Mouse (Mus musculus) lung, postnatal 14 days (tissue): ENCODE measurements around the gene Tfrc.
A peak's percentile ranks its signal among the peaks of the same experiment; 100 is the strongest.
"Not testable (repeated sequence)": the region's sequence is repeated elsewhere in the genome, so short reads cannot be mapped to it uniquely, and the experiment has no call there.

Experiments used
- DNase-seq: peaks from one replicate; pipeline ENCODE4 v3.0.0; 2021

The Tfrc gene

DNA sequence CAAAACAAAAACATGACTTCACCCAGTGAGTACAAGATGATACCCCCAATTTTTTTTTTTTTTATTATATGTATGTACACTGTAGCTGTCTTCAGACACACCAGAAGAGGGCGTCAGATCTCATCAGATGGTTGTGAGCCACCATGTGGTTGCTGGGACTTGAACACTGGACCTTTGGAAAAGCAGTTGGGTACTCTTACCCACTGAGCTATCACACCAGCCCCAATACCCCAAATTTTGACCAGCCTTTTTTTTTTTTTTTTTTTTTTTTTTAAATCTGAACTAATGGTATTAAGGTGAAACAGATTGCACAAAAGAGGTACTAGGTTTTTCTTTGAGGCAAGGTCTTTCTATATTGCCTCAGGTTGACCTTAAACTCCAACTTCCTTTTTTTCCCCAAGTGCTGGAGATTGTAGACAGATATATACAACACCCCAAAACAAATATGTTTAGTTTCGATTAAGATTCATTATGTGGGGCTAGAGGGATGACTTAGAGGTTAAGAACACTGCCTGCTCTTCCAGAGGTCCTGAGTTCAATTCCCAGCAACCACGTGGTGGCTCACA, 4.6 kb downstream of the Tfrc start:
- no peak for DNase-seq

DNA sequence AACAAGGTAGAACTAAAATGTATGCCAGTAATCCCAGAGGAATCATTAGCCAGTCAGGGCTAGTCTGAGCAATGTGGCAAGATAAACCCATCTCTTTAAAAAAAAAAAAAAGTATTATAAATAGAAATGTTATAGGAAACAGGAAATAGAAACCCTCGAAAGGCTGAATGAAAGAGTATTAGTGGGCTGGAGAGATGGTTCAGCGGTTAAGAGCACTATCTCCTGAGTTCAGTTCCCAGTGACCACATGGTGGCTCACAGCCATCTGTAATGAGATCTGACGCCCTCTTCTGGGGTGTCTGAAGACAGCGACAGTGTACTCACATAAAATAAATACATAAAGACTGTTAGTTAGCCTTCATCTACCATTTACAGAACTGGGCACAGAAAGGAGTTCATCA, 5.3 kb downstream of the Tfrc start:
- no peak for DNase-seq

DNA sequence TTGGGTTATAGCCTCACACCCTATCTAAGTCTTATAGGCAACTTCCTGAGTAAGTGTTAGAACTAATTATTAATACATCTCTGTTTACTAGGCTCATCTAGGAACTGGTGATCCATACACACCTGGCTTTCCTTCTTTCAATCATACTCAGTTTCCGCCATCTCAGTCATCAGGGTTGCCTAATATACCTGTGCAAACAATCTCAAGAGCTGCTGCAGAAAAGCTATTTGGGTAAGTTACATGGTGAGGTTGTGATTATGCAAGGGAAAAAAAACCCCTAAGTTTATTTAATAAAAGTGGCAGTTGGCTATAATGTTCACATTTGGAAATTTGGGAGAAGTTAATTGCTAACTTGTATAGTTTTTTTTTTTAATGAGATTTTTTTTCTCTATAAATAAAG, 10.2 kb downstream of the Tfrc start:
- DNase-seq: no peak

DNA sequence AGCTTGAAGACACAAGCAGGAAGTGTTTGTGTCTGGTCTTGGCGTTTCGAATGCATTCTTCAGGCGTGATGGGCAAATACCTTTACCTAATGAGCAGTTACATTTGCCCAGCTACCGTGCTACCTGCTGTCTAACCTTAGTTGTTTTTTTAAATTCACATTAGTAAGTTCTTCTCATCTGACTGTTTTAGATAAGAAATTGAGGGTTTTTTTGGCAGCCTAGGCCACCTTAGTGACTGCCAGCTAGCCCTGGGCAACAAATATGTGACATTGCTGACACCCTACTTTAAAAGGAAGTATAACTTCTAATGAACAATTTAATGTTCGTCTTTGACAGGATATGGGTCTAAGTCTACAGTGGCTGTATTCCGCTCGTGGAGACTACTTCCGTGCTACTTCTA, 19.4 kb downstream of the Tfrc start:
- DNase-seq: no peak

DNA sequence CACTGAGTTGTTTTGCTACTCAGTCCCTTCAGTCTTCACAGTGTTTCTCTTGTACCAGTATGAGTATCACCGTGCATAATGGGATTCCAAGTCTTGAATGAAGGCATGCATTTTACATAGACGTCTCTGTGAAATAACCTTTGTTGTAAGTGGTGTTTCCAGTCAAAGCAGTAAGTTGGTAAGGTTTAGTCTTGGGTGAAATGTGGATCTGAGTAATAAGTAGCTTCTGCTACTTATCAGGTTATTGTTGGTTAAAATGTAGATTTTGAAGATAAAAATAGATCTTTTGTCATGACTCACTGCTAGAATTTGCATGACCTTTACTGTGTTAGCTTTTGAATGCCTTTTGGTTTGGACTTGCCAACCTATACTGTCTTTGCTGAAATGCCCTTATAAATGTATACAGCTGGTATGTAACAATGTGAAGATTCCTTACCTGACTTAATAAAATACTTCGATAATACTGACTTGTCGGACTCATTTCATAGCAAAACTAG, 23.7 kb downstream of the Tfrc start:
- no peak for DNase-seq

DNA sequence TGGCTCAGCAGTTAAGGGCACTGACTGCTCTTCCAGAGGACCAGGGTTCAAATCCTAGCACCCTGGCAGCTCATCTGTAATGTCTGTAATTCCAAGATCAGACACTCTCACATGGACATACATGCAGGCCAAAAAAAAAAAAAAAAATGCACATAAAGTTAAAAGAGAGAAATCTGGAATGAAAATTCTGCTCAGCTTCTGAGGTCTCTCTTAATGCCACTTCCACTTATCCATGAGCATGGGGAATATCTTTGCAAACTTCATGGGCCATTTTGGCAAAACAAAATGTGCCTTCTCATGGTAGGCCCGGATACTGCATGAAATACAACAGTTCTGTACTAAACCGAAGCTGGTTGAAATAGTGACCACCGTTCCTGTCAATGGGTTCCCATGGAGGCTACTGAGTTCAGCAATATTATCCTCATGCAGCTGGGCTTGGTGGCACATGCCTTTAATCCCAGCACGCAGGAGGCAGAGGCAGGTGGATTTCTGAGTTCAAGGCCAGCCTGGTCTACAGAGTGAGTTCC, 24.8 kb downstream of the Tfrc start:
- no peak for DNase-seq

DNA sequence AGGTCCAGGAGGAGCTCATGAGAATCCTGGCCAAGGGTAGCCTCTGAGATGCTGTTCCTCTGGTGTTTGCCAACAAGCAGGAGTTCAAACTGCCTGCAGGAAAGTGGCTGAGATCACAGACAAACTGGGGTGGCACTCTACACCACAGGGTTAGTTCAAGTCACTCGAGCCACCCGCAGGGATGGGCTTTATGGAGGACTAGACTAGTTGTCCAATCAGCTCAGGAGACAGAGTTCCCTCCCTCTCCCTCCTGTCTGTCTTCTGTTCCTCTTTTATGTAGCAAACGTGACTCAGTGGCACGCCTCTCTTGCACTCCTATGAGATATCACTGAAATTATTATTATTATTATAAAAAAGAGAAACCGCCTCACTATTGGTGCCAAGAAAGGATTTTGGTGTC, 25.5 kb downstream of the Tfrc start:
- DNase-seq: no peak

DNA sequence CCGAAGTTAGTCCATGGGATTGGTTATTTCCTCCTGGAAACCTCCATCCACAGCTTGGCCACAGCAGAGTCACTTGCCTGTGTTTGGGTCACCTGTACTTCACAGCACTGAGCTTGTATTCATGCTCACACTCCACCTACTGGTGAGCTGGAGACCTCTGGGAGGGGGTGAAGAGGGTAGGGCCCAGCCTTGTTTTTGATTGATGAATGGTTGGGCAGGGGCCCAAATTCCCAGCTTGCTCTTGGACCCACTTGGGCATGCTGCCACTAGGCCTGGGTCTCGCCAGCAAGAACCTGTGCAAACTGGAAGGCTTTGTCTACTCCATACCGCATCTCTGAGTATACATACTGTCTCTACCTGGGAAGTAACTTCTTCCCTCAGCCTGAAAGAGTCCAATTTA, 26.6 kb downstream of the Tfrc start:
- no peak for DNase-seq

DNA sequence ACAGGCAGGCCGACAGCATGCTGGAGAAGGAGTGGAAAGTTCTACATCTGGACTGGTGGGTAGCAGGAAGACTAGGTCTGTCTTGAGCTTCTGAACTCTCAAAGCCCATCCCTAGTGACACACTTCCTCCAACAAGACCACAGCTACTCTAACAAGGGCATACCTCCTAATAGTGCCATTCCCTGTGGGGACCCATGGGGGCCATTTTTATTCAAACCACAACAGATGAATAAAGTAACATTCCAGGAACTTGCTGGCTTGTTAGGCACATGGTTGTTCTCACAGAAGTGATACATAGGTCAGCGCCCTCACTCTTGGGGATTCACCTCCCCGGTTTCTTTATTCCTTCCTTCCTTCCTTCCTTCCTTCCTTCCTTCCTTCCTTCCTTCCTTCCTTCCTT, 27.6 kb downstream of the Tfrc start:
- no peak for DNase-seq

DNA sequence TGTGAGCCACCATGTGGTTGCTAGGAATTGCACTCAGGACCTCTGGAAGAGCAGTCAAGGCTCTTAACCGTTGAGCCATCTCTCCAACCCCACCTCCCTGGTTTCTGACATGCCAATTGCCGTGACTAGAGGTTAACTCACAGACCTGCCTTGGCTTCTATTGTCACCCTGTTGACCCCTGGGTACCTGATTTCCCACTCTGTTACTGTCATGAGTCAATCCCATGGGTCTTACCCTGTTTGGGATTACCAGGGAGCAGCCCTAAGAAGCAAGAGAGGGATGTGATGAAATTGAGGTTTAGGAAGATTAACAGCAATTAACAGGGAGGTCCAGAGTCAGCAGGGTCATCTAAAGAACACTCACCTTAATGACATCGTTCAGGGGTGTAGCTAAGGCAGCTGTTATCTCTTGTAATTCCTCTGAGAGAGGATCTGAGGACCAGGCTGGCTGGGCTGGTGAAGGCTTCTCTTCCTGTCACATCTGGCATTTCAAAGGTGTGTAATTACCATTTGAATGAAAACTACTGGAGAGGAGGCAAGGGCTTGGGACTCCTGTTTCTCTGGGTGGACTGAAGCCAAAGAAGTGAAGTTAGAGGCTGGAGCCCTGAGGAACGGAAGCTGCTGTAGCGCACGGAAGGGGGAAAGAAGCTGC, 28.3 kb downstream of the Tfrc start:
- DNase-seq: no peak

DNA sequence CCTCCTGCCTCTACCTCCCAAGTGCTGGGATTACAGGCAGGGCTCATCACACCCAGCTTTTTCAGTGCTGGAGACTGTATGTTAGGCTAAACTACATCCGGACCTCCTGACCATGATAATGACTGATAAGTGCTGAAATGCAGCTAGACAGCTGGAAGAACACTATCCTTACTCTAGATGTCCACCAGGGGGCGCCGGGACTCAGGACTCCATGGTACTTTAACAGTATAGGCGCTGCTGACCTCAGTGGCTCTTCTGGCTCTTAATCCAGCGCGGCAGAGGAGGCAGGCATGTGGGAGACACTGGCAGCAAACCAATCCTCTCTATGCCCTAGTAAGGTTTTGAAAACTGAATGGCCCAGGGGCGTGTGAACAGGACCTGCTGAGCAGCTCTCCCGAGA, 29.8 kb downstream of the Tfrc start:
- DNase-seq: peak; percentile 92

DNA sequence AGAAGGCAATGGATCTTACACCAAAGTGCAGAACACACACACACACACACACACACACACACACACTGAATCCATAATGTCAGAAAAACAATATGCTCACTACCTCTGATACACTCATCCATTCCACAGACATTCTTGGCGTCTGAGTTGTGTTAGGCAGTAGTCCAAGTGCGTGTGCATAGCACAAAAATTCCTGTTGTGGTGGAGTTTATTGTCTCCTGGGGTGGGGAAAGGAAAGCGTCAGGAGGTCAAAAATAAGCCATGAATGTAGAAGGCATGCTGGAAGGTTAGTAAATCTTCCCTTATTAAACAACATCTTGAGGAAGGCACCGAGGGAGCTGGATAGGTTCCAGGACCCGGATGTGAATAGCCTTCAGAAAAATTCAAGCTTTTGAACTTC, 31.4 kb downstream of the Tfrc start:
- no peak for DNase-seq

DNA sequence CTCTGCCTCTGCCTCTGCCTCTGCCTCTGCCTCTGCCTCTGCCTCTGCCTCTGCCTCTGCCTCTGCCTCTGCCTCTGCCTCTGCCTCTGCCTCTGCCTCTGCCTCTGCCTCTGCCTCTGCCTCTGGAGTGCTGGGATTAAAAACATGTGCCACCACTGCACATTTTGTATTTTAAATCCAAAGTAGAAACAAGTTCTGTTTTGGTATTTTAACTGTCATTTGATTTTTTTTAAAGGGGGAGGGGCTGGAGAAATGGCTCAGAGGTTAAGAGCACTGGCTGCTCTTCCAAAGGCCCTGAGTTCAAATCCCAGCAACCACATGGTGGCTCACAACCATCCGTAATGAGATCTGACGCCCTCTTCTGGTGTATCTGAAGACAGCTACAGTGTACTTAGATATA, 32.0 kb downstream of the Tfrc start:
- DNase-seq: not testable (repeated sequence)

DNA sequence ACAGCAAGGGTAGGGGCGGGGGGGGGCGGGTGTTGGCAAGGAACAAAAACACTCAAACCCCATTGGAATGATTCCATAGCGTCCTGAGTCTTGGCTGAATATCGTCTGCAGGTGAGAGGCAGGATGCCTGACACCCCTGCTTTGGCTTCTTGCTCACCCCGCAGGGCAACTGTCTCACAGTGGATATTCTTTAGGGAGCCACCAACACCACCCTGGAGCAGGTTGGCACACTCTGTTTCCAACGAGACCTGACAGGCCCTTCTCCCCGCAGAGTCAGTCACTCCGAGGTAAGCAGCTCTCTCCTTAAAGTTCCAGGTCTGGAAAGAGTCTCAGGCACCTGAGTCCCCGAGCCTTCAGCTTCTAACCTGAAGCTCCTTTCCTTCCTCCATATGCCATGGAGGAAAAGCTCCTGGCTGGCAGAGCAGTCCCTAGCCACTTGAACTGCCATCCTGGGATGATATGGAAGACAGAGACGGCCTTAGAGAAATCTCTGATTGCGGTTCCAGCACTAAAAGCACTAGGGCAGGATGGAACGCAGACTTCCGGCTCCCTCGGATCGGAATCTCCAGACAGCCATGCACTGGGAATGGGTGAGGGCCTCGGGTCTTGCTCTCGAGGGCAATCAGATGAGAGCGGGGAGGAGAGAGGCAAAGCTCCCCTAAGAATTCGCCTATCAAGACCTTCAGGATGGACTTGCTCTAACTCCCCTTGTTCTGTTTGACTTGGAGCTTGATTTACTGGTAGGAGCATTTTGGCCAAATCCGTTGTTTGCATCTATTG, 32.9 kb downstream of the Tfrc start:
- DNase-seq: no peak

DNA sequence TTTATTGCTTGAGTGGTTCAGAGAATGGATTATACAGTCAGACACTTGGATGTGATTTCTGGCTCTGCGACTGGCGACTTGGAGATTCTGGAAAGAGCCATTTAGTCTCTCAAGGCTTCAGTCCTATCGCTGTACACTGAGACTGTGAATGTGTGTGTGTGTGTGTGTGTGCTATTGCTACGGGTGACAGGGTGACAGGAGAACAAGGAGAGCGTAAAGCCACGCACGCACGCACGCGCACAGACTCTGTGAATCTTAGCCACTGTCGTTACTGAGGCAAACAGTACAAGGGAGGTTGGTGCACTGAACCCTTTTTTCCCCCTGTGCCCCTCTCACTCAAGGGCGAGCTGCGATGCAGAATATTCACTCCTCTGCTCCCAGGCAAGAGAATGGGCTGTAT, 33.6 kb downstream of the Tfrc start:
- DNase-seq: no peak

DNA sequence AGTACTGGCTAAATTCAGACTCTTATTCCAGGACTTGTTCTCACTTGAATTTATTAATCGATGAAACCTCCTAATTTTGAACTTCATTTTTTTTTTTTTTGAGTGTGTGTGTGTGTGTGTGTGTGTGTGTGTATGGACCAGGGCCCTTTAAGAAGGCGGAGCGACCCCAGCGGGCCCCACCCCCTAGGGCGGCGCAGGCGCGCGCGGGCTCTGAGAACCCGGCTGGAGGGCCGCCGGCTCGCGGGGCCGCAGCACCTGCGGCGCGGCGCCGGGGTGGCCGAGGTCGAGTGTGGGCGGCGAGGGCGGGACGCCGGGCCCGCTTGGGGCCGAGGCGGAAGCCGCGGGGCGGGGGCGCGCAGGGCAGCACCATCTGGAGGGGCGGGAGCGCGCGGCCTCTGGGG, 34.9 kb downstream of the Tfrc start, which contains the start of gene Tnk2:
Gene Tnk2 (plus strand): TSS at position 214 of the 401 bp plus-strand sequence.
- peak; percentile 89 for DNase-seq

DNA sequence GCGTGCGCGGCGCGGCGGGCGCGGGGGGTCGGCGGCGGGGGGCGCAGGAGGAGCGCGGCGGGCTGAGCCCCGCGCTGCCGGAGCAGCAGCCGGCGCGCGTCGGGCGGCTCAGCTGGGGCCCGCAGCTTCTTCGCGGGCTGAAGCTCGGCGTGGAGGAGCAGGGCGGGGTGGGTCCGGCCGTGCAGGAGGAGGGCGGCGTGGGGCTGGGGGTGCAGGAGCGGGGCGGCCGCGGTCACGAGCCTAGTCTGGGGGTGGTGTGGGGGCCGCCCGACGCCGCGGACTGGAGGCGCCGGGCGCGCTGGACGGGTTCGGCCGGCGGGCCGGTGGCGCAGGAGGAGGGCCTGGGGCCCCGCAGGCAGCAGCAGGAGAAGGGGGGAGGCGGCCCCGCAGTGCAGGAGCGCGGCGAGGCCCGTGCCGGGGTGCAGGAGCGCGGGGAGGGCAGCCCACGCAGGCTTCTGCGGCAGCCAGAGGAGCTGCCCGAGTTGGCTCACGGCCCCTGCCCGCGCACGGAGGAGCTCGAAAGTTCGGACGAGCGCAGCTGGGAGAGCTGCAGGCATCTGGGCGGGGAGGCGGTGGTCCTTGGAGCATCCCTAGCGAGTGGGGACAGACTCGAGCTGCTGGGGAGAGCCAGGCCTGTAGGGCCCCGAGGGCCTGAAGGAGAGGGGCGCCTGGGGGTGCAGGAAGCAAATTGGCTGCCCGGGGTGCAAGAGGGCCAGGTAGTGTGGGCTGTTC, 35.5 kb downstream of the Tfrc start:
- DNase-seq: peak; percentile 45

DNA sequence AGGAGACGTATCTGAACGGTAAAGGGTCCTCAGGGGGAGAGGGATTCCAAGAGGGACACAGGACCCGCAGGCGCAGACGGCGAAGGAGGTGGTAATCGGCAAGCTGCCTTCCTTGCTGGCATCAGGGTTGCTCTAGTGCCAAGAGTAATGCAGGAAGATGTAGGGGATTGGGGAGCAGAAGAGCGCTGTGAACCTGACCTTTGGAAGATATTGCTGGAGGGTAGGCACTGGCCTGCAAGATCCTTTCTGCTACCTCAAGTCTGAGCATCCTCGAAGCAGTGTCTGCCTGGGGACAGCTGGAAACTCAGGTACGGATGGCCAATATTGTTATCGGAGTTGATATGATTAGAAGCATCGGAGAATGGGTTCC, 36.1 kb downstream of the Tfrc start:
- no peak for DNase-seq

DNA sequence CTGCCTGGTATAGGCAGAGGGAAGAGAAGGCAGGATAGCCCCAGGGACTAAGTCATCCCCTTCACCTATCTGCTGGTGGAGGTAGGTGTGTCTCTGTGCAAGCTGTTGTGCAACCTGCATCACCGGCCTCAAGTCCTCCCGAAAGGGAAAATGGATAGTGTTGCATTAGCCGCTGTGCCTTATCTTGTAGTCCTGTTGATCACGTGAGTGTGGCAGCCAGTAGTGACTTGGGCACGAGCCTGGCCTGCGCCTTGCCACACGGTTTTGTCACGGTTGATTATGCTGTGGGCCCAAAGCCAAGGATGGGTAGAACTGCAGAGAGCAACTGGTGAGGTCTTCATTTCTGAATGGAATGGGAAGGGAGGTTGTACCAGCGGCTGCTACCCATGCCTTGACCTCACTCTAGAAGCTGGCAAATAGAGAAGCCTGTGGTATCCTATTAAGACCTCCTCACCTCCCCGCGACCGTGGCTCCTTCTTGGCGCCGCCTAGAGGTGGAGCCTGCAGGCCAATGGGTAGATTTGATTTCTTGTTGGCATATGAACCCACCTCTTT, 36.7 kb downstream of the Tfrc start:
- peak; percentile 59 for DNase-seq

DNA sequence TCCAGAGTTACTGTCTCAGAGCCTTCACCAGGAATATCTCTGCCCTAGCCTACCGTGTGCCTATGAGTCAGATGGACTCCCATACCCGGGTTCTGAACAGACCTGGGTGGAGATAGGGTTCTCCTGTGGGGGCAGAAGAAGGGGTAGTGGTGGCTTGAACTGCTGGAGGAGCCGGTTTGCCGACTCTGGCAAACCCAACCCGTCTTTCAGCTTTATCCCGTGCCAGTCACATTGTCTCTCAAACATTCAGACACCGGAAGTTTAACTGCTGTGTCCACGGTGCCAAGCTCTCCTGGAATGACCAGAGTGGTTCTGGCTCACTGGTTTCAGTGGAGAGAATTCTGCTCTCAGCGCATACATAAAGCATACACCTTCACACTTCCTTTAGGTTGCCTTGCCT, 37.3 kb downstream of the Tfrc start:
- DNase-seq: no peak

DNA sequence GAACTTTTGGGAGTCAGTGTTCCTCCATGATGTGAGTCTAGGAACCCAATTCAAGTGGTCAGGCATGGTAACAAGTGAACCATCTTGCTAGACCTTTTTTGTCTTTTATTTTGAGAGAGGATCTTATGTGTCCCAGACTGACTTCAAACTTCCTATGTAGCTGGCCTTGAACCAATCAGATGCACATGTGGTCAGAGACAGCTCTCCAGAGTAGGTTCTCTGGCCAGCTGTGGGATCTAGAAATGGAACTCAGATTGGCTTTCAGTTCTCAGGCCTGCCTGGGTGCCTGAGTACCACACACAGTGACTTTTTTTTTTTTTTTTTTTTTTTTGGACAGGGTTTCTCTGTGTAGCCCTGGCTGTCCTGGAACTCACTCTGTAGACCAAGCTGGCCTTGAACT, 39.0 kb downstream of the Tfrc start:
- DNase-seq: no peak

DNA sequence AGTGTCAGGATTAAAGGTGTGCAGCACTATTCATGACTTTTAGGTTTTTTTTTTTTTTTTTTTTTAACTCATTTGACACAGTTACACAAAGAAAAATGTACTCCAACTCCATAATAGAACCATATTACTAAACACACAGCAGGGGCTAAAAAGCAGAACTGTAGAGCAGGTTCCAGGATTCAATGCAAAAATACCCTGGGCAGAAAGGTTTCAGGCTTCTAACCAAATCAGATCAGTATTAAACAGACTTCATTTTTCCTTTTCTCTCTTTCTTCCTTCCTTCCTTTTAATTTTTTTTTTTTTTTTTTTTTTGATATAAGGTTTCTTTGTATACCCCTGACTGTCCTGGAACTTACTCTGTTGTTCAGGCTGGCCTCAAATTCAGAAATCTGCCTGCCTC, 41.7 kb downstream of the Tfrc start:
- no peak for DNase-seq
